Mouse (Mus musculus): ENCODE results near the gene Hpca. TPM values are rescaled to one million over a fixed set of nuclear protein-coding genes. Genes with fewer than 3 reads are reported as not detected.
A peak's percentile ranks its signal among the peaks of the same experiment; 100 is the strongest.

The Hpca gene
- polyA plus RNA-seq, 1 experiment: 0.41 TPM

DNA sequence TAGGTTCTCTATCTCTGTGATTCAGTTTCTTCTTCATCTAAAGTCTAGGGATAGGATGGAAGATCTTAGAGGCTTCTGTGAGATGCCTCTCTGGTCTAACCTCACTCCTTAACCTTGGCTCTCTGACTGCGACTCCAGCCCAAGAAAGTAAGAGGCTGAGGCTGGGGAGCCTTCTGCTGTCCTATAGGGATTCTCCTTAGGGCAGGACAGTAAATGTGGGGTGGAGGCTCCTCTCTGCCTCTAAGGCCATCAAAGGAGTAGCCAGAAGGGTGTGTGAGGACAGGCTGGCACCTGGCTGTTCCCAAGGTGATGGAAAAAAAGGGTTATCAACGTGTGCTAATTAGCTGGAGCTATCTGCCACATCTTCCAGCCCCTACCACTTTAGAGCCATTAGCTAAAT lies 13.8 kb upstream of the Hpca start:
- H3K27me3 ChIP-seq (replicated peaks; ENCODE audit: control insufficient read depth, insufficient read depth, low read length): no peaks in the 10 kb centered on the region
- TF ChIP-seq POLR2A (IDR thresholded peaks at IDR 0.05; ENCODE audit: low read depth, low read length): no peak
- no peak for TF ChIP-seq CTCF (conservative IDR thresholded peaks at IDR 0.05; ENCODE audit: insufficient read depth, insufficient read length, low read depth, low read length)
- H3K27ac ChIP-seq (ENCODE audit: insufficient read depth, low read depth, low read length): no peak overlapping the region
- H3K4me3 ChIP-seq (ENCODE audit: insufficient read depth, low read depth, low read length): no peak overlapping the region
- DNase-seq: no peak
- 70% methylated on average over 2 of the region's 2 CpGs for WGBS
- H3K4me1 ChIP-seq (ENCODE audit: control insufficient read depth, insufficient read depth, low read length): no peaks in the 10 kb centered on the region
- no peaks in the 10 kb centered on the region for H3K36me3 ChIP-seq (ENCODE audit: control insufficient read depth, insufficient read depth, low read length)

GRCm38 (mm10) chr4:129134799-129135585 lies 13.2 kb upstream of the Hpca start:
- no peaks in the 10 kb centered on the region for H3K4me1 ChIP-seq (ENCODE audit: control insufficient read depth, insufficient read depth, low read length)
- no peak overlapping the region for H3K27ac ChIP-seq (ENCODE audit: insufficient read depth, low read depth, low read length)
- peak; percentile 71 for DNase-seq
- H3K36me3 ChIP-seq (ENCODE audit: control insufficient read depth, insufficient read depth, low read length): no peaks in the 10 kb centered on the region
- WGBS: 10% methylated on average over 15 of the region's 15 CpGs
- H3K27me3 ChIP-seq (replicated peaks; ENCODE audit: control insufficient read depth, insufficient read depth, low read length): no peaks in the 10 kb centered on the region
- no peak overlapping the region for H3K4me3 ChIP-seq (ENCODE audit: insufficient read depth, low read depth, low read length)
- TF ChIP-seq POLR2A (IDR thresholded peaks at IDR 0.05; ENCODE audit: low read depth, low read length): no peak
- peak; percentile 75 for TF ChIP-seq CTCF (conservative IDR thresholded peaks at IDR 0.05; ENCODE audit: insufficient read depth, insufficient read length, low read depth, low read length)

GRCm38 (mm10) chr4:129130755-129131303 lies 9.0 kb upstream of the Hpca start:
- TF ChIP-seq POLR2A (IDR thresholded peaks at IDR 0.05; ENCODE audit: low read depth, low read length) (no peak), CTCF (conservative IDR thresholded peaks at IDR 0.05; ENCODE audit: insufficient read depth, insufficient read length, low read depth, low read length) (no peak)
- Histone ChIP-seq H3K4me3 (ENCODE audit: insufficient read depth, low read depth, low read length) (peak overlapping the region; percentile 23; the same call in 1 of the 2 replicates), H3K36me3 (ENCODE audit: control insufficient read depth, insufficient read depth, low read length) (no peaks in the 10 kb centered on the region), H3K27me3 (replicated peaks; ENCODE audit: control insufficient read depth, insufficient read depth, low read length) (no peaks in the 10 kb centered on the region), H3K4me1 (ENCODE audit: control insufficient read depth, insufficient read depth, low read length) (no peaks in the 10 kb centered on the region), H3K27ac (ENCODE audit: insufficient read depth, low read depth, low read length) (no peak overlapping the region)
- DNase-seq: peak; percentile 51
- 5% methylated on average over 17 of the region's 17 CpGs for WGBS

GRCm38 (mm10) chr4:129130149-129130548 lies 8.3 kb upstream of the Hpca start:
- TF ChIP-seq CTCF (conservative IDR thresholded peaks at IDR 0.05; ENCODE audit: insufficient read depth, insufficient read length, low read depth, low read length) (peak; percentile 65), POLR2A (IDR thresholded peaks at IDR 0.05; ENCODE audit: low read depth, low read length) (no peak)
- H3K27ac ChIP-seq (ENCODE audit: insufficient read depth, low read depth, low read length): no peak overlapping the region
- H3K4me3 ChIP-seq (ENCODE audit: insufficient read depth, low read depth, low read length): no peak overlapping the region; the same call in 1 of the 2 replicates
- DNase-seq: no peak
- no peaks in the 10 kb centered on the region for H3K27me3 ChIP-seq (replicated peaks; ENCODE audit: control insufficient read depth, insufficient read depth, low read length)
- H3K4me1 ChIP-seq (ENCODE audit: control insufficient read depth, insufficient read depth, low read length): no peaks in the 10 kb centered on the region
- no peaks in the 10 kb centered on the region for H3K36me3 ChIP-seq (ENCODE audit: control insufficient read depth, insufficient read depth, low read length)
- 7% methylated on average over 8 of the region's 8 CpGs for WGBS

DNA sequence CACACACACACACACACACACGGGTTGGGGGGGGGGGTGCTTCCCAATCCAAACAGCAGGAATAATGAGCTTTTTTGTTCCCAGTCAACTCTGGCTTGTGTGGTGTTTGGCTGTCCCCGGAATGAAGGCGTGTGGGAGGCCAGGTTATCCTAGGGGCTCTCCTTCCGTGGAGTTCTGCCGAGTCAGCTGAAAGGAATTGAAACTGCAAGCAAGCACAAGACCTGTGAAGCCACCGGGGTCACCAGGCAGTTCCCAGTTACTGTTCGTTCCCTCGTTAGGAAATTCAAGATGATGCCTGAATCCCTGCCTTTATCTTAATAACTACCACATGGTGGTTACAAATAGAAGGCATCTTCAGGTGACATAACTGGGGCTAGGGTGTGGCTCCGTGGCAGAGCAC lies 7.6 kb upstream of the Hpca start:
- TF ChIP-seq CTCF (conservative IDR thresholded peaks at IDR 0.05; ENCODE audit: insufficient read depth, insufficient read length, low read depth, low read length) (no peak), POLR2A (IDR thresholded peaks at IDR 0.05; ENCODE audit: low read depth, low read length) (no peak)
- H3K36me3 ChIP-seq (ENCODE audit: control insufficient read depth, insufficient read depth, low read length): no peaks in the 10 kb centered on the region
- H3K27ac ChIP-seq (ENCODE audit: insufficient read depth, low read depth, low read length): no peak overlapping the region
- no peaks in the 10 kb centered on the region for H3K27me3 ChIP-seq (replicated peaks; ENCODE audit: control insufficient read depth, insufficient read depth, low read length)
- 20% methylated on average over 9 of the region's 9 CpGs for WGBS
- H3K4me1 ChIP-seq (ENCODE audit: control insufficient read depth, insufficient read depth, low read length): no peaks in the 10 kb centered on the region
- DNase-seq: no peak
- no peak overlapping the region for H3K4me3 ChIP-seq (ENCODE audit: insufficient read depth, low read depth, low read length)

- no peak overlapping the region for H3K4me3 ChIP-seq (ENCODE audit: insufficient read depth, low read depth, low read length)
- TF ChIP-seq CTCF (conservative IDR thresholded peaks at IDR 0.05; ENCODE audit: insufficient read depth, insufficient read length, low read depth, low read length): no peak
- no peak for TF ChIP-seq POLR2A (IDR thresholded peaks at IDR 0.05; ENCODE audit: low read depth, low read length)
- no peak for DNase-seq
- no peaks in the 10 kb centered on the region for H3K4me1 ChIP-seq (ENCODE audit: control insufficient read depth, insufficient read depth, low read length)
- 59% methylated on average over 13 of the region's 13 CpGs for WGBS
- H3K36me3 ChIP-seq (ENCODE audit: control insufficient read depth, insufficient read depth, low read length): no peaks in the 10 kb centered on the region
- H3K27ac ChIP-seq (ENCODE audit: insufficient read depth, low read depth, low read length): no peak overlapping the region
- no peaks in the 10 kb centered on the region for H3K27me3 ChIP-seq (replicated peaks; ENCODE audit: control insufficient read depth, insufficient read depth, low read length)
Observed at GRCm38 (mm10) chr4:129128582-129129338, 6.9 kb upstream of the Hpca start.
